ENCODE assay signal across 8 mouse cellular contexts in genomic region chr11:75533314-75534015, GRCm38 (mm10). TPM values are rescaled to one million over a fixed set of nuclear protein-coding genes. Genes with fewer than 3 reads are reported as not detected.
DNase-seq lines count a peak whose midpoint lies in the region; ATAC-seq and TF ChIP-seq lines count a peak whose summit lies in the region.

No protein-coding gene starts in this region.

- no peak for DNase-seq in gastrocnemius, adult 2 months
- no peak for DNase-seq in gastrocnemius, postnatal 25 days
- peak; percentile 33 for DNase-seq in thymus, postnatal 0 days (ENCODE audit: low spot score)
- no peak for DNase-seq in thymus, postnatal 25 days
- no peak for DNase-seq in left cerebral cortex, postnatal 10 days (ENCODE audit: extremely low spot score in 1 of 2, low spot score in 2 of 2)
- no peak for DNase-seq in spleen, postnatal 36 days (ENCODE audit: low spot score in 2 of 2)

- peaks cover 11% of the 10 kb centered on the region for H3K27me3 ChIP-seq in liver, embryonic 16.5 days (ENCODE audit: control insufficient read depth, insufficient read depth, low read depth, low read length)

- no peaks in the 10 kb centered on the region for H3K9me3 ChIP-seq in liver, embryonic 16.5 days (replicated peaks; ENCODE audit: control insufficient read depth, low read length)

- peaks cover 26% of the 10 kb centered on the region for H3K4me1 ChIP-seq in liver, embryonic 16.5 days (ENCODE audit: control insufficient read depth, low read depth, low read length)

- WGBS in liver, embryonic 16.5 days (ENCODE audit: insufficient replicate concordance): 48% methylated on average over 6 of the region's 6 CpGs

- 0 out of 2 replicates have a peak overlapping the region, but pooled peaks have one; percentile 100 for H3K4me2 ChIP-seq in liver, embryonic 16.5 days (ENCODE audit: low read depth, low read length)

- H3K27ac ChIP-seq in gastrocnemius, adult 2 months: peak overlapping the region; percentile 98
- no peak overlapping the region; the same call in none of the 2 replicates for H3K27ac ChIP-seq in liver, embryonic 16.5 days (ENCODE audit: low read length)

- ATAC-seq in liver, embryonic 16.5 days (ENCODE audit: low read depth): no peak
- ATAC-seq in activated CD4-positive, CD25-positive, alpha-beta regulatory T cell, adult 4 months: no peak

- no peak overlapping the region for H3K9ac ChIP-seq in liver, embryonic 16.5 days (ENCODE audit: low read depth, low read length)

- H3K36me3 ChIP-seq in liver, embryonic 16.5 days (ENCODE audit: control insufficient read depth, insufficient read depth): no peaks in the 10 kb centered on the region

- H3K4me3 ChIP-seq in gastrocnemius, adult 2 months: peak overlapping the region; percentile 94
- H3K4me3 ChIP-seq in liver, embryonic 16.5 days (ENCODE audit: low read depth, low read length): 0 out of 2 replicates have a peak overlapping the region, but pooled peaks have one; percentile 0

- intact Hi-C loops in gastrocnemius, adult 2 months (cut with DNase I): no loop called here
- intact Hi-C loops in left cerebral cortex, postnatal 10 days (cut with DNase I): no loop called here

- no peak for TF ChIP-seq CTCF in gastrocnemius, adult 2 months (IDR thresholded peaks at IDR 0.05)

RNA-seq across cellular contexts. Expression of gene Slc43a2, which starts 2.0 kb away (rescaled TPM):
- total RNA-seq in gastrocnemius, adult 2 months (2021): 10 to 100 TPM; 19.0 to 41.6 TPM
- total RNA-seq in gastrocnemius, postnatal 25 days (2021): 10 to 100 TPM; 23.5 to 26.8 TPM
- 33.2 and 33.6 TPM in 2 replicates for polyA plus RNA-seq in thymus, postnatal 0 days (2015; fragmentation: Nextera tagmentation; extraction: Ambion mirVana)
- 4.4 and 4.5 TPM in 2 replicates for polyA plus RNA-seq in liver, embryonic 16.5 days (2015; fragmentation: Nextera tagmentation; extraction: Ambion mirVana)
- 10 to 100 TPM; 18.3 to 18.7 TPM for polyA plus RNA-seq in activated CD4-positive, CD25-positive, alpha-beta regulatory T cell, adult 4 months (2017; shearing (Covaris generic))
- 10 to 100 TPM; 48.4 to 51.2 TPM for total RNA-seq in left cerebral cortex, postnatal 10 days (2021)

RNA-seq across cellular contexts. Expression of gene Scarf1, which starts 20.1 kb away (rescaled TPM):
- 1 to 10 TPM; 2.4 to 5.7 TPM for total RNA-seq in gastrocnemius, adult 2 months (2021)
- total RNA-seq in gastrocnemius, postnatal 25 days (2021): 1 to 10 TPM; 3.2 to 4.7 TPM
- 2.4 and 2.7 TPM in 2 replicates for polyA plus RNA-seq in thymus, postnatal 0 days (2015; fragmentation: Nextera tagmentation; extraction: Ambion mirVana)
- polyA plus RNA-seq in liver, embryonic 16.5 days (2015; fragmentation: Nextera tagmentation; extraction: Ambion mirVana): 2.5 and 3.4 TPM in 2 replicates
- polyA plus RNA-seq in activated CD4-positive, CD25-positive, alpha-beta regulatory T cell, adult 4 months (2017; shearing (Covaris generic)): under 1 TPM; 0.42 to 0.47 TPM
- total RNA-seq in left cerebral cortex, postnatal 10 days (2021): 1 to 10 TPM; 2.9 to 4.0 TPM

RNA-seq across cellular contexts. Expression of gene Rilp, which starts 23.6 kb away (rescaled TPM):
- total RNA-seq in gastrocnemius, adult 2 months (2021): 10 to 100 TPM; 33.4 to 41.9 TPM
- 10 to 100 TPM; 39.2 to 42.8 TPM for total RNA-seq in gastrocnemius, postnatal 25 days (2021)
- polyA plus RNA-seq in thymus, postnatal 0 days (2015; fragmentation: Nextera tagmentation; extraction: Ambion mirVana): 0.90 and 1.1 TPM in 2 replicates
- polyA plus RNA-seq in liver, embryonic 16.5 days (2015; fragmentation: Nextera tagmentation; extraction: Ambion mirVana): 3.8 and 4.7 TPM in 2 replicates
- not detected for polyA plus RNA-seq in activated CD4-positive, CD25-positive, alpha-beta regulatory T cell, adult 4 months (2017; shearing (Covaris generic))
- total RNA-seq in left cerebral cortex, postnatal 10 days (2021): 1 to 10 TPM; 3.1 to 3.3 TPM

RNA-seq across cellular contexts. Expression of gene Prpf8, which starts 46.8 kb away (rescaled TPM):
- 10 to 100 TPM; 69.3 to 76.7 TPM for total RNA-seq in gastrocnemius, adult 2 months (2021)
- 10 to 100 TPM; 56.9 to 59.4 TPM for total RNA-seq in gastrocnemius, postnatal 25 days (2021)
- polyA plus RNA-seq in thymus, postnatal 0 days (2015; fragmentation: Nextera tagmentation; extraction: Ambion mirVana): 39.2 and 40.0 TPM in 2 replicates
- 24.1 and 25.3 TPM in 2 replicates for polyA plus RNA-seq in liver, embryonic 16.5 days (2015; fragmentation: Nextera tagmentation; extraction: Ambion mirVana)
- polyA plus RNA-seq in activated CD4-positive, CD25-positive, alpha-beta regulatory T cell, adult 4 months (2017; shearing (Covaris generic)): 10 to 100 TPM; 33.9 to 38.7 TPM
- total RNA-seq in left cerebral cortex, postnatal 10 days (2021): 100 to 1,000 TPM; 117 to 121 TPM

RNA-seq across cellular contexts. Expression of gene Pitpna, which starts 54.4 kb away (rescaled TPM):
- total RNA-seq in gastrocnemius, adult 2 months (2021): 100 to 1,000 TPM; 151 to 206 TPM
- total RNA-seq in gastrocnemius, postnatal 25 days (2021): 100 to 1,000 TPM; 123 to 168 TPM
- 103 and 112 TPM in 2 replicates for polyA plus RNA-seq in thymus, postnatal 0 days (2015; fragmentation: Nextera tagmentation; extraction: Ambion mirVana)
- polyA plus RNA-seq in liver, embryonic 16.5 days (2015; fragmentation: Nextera tagmentation; extraction: Ambion mirVana): 23.8 and 25.4 TPM in 2 replicates
- polyA plus RNA-seq in activated CD4-positive, CD25-positive, alpha-beta regulatory T cell, adult 4 months (2017; shearing (Covaris generic)): 10 to 100 TPM; 24.3 to 47.6 TPM
- 100 to 1,000 TPM; 312 to 326 TPM for total RNA-seq in left cerebral cortex, postnatal 10 days (2021)

Comparison
In these comparisons a context has a peak if more than half of its experiments do, and no peak if none do; other contexts are left out.
1. RNA of gene Rilp, which starts 23.6 kb away (total RNA-seq): 39.2 to 42.8 TPM in gastrocnemius, postnatal 25 days and 33.4 to 41.9 TPM in gastrocnemius, adult 2 months; 3.1 to 3.3 TPM in left cerebral cortex, postnatal 10 days; every median in the first group is over 4 times any median in the second.